Comparison of ENCODE assay signal across 22 mouse cellular contexts in the genomic region with DNA sequence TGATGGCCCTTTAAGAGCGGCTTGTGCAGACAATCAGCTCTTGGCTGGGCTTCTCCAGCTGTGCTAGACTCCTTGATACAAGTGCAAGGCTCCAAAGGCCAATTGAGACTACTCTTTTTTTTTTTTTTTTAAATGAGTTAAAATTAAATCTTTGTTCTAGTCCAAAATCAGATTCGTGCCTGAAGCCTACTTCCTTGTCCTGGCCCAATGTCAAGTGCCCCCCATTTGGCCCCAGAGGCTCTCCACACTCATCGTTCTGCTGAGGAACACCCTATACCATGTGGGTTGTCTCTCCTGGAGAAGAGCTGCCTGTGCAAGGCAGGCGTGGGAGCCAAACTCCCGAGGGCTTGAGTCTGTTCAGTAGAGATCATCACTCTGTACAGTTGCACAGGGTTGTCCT. TPM values are rescaled to one million over a fixed set of nuclear protein-coding genes. Genes with fewer than 3 reads are reported as not detected.
DNase-seq lines count a peak whose midpoint lies in the region; ATAC-seq and TF ChIP-seq lines count a peak whose summit lies in the region.
"Had no signal": no experiment of that assay in that cellular context is flagged by ENCODE, and none has a peak within 500 bp of the region (broad histone marks: within the 10 kb centered on the region; RNA-seq: fewer than 3 reads in every experiment).

No protein-coding gene starts in this region.

- no peak for TF ChIP-seq CTCF in lung, adult 2 months (IDR thresholded peaks at IDR 0.05; ENCODE audit: insufficient read depth, low read length)

- no peak for ATAC-seq in lung, embryonic 15.5 days (ENCODE audit: borderline replicate concordance, extremely low read depth, low FRiP score, low TSS enrichment)
- ATAC-seq: forebrain, embryonic 14.5 days had no signal

- DNase-seq in heart, postnatal 10 days = peak; percentile 18 to 27
- DNase-seq in heart, postnatal 36 days = no peak
- no peak for DNase-seq in lung, adult 2 months
- DNase-seq in kidney, postnatal 14 days = peak; percentile 61
- DNase-seq in layer of hippocampus, adult 18-20 months (ENCODE audit: low spot score in 2 of 2) = no peak
- DNase-seq in Muller cell, postnatal 12 days (ENCODE audit: inconsistent ontology term) = no peak
- DNase-seq: B cell, adult 2 months; cerebellum, postnatal 10 days; gastrocnemius, postnatal 25 days; heart, postnatal 14 days; lung, adult 18-20 months; right cerebral cortex, postnatal 25 days; thymus, postnatal 25 days had no signal

- no peak overlapping the region for H3K9ac ChIP-seq in lung, embryonic 15.5 days
- H3K9ac ChIP-seq: embryonic facial prominence, embryonic 13.5 days; hindbrain, embryonic 15.5 days had no signal

- intact Hi-C loops in heart, postnatal 10 days (cut with DNase I) = no loop called here
- intact Hi-C loops in heart, postnatal 36 days (cut with DNase I) = no loop called here

- H3K4me2 ChIP-seq in lung, embryonic 15.5 days = no peak overlapping the region
- H3K4me2 ChIP-seq: embryonic facial prominence, embryonic 13.5 days; hindbrain, embryonic 15.5 days; liver, embryonic 11.5 days had no signal

- peaks cover 36% of the 10 kb centered on the region for H3K4me1 ChIP-seq in lung, embryonic 15.5 days
- peaks cover 6% of the 10 kb centered on the region for H3K4me1 ChIP-seq in lung, adult 2 months (ENCODE audit: control insufficient read depth, insufficient read depth, low read length)

- no peaks in the 10 kb centered on the region for H3K9me3 ChIP-seq in lung, embryonic 15.5 days
- H3K9me3 ChIP-seq: embryonic facial prominence, embryonic 13.5 days; heart, embryonic 10.5 days; hindbrain, embryonic 15.5 days; midbrain, embryonic 10.5 days had no signal

- H3K27ac ChIP-seq in lung, embryonic 15.5 days = peak overlapping the region; percentile 49; the same call in 1 of the 2 replicates
- H3K27ac ChIP-seq: embryonic facial prominence, embryonic 13.5 days; heart, embryonic 10.5 days; hindbrain, embryonic 15.5 days; kidney, postnatal 0 days; macrophage had no signal

- H3K36me3 ChIP-seq in lung, embryonic 15.5 days = no peaks in the 10 kb centered on the region; the same call in 1 of the 2 replicates
- H3K36me3 ChIP-seq: heart, embryonic 10.5 days; hindbrain, embryonic 15.5 days had no signal

- no peaks in the 10 kb centered on the region for H3K27me3 ChIP-seq in lung, embryonic 15.5 days
- H3K27me3 ChIP-seq: embryonic facial prominence, embryonic 13.5 days; hindbrain, embryonic 15.5 days had no signal

- no peak for TF ChIP-seq POLR2A in lung, adult 2 months (IDR thresholded peaks at IDR 0.05; ENCODE audit: borderline replicate concordance, extremely low read depth, low read depth, low read length)

- H3K4me3 ChIP-seq in lung, embryonic 15.5 days = no peak overlapping the region
- no peak overlapping the region for H3K4me3 ChIP-seq in lung, adult 2 months (replicated peaks; ENCODE audit: extremely low read depth, low read depth, low read length)
- H3K4me3 ChIP-seq: embryonic facial prominence, embryonic 13.5 days; heart, embryonic 10.5 days; hindbrain, embryonic 15.5 days; midbrain, embryonic 10.5 days had no signal

- WGBS in lung, embryonic 15.5 days = 35% methylated on average over 5 of the region's 5 CpGs
- 41% methylated on average over 5 of the region's 5 CpGs for WGBS in lung, adult 2 months

RNA-seq across cellular contexts. Expression of gene Ip6k2, which starts 2.6 kb away (rescaled TPM):
- 10 to 100 TPM; 39.6 to 42.0 TPM for total RNA-seq in heart, postnatal 10 days (2021)
- total RNA-seq in heart, postnatal 36 days (2021) = 10 to 100 TPM; 21.3 to 23.6 TPM
- polyA plus RNA-seq in lung, embryonic 15.5 days (2015; fragmentation: Nextera tagmentation; extraction: Ambion mirVana) = 72.5 and 74.7 TPM in 2 replicates
- 66.1 and 69.4 TPM in 2 replicates for polyA plus RNA-seq in lung, adult 2 months (2012; rRNA removed)
- total RNA-seq in layer of hippocampus, adult 18-20 months (2021) = 100 to 1,000 TPM; 240 to 270 TPM

RNA-seq across cellular contexts. Expression of gene Nckipsd, which starts 27.2 kb away (rescaled TPM):
- 10 to 100 TPM in 1 of 2 experiments, 1 to 10 TPM in 1; 9.0 to 11.5 TPM for total RNA-seq in heart, postnatal 10 days (2021)
- total RNA-seq in heart, postnatal 36 days (2021) = 1 to 10 TPM; 7.2 to 9.4 TPM
- 15.3 and 16.6 TPM in 2 replicates for polyA plus RNA-seq in lung, embryonic 15.5 days (2015; fragmentation: Nextera tagmentation; extraction: Ambion mirVana)
- 34.1 and 42.9 TPM in 2 replicates for polyA plus RNA-seq in lung, adult 2 months (2012; rRNA removed)
- total RNA-seq in layer of hippocampus, adult 18-20 months (2021) = 10 to 100 TPM; 75.6 to 78.8 TPM

RNA-seq across cellular contexts. Expression of gene Celsr3, which starts 45.2 kb away (rescaled TPM):
- total RNA-seq in heart, postnatal 10 days (2021) = under 1 TPM; 0.22 to 0.24 TPM
- under 1 TPM in 1 of 2 experiments, not detected in 1; 0.14 TPM for total RNA-seq in heart, postnatal 36 days (2021)
- polyA plus RNA-seq in lung, embryonic 15.5 days (2015; fragmentation: Nextera tagmentation; extraction: Ambion mirVana) = 0.14 and 0.15 TPM in 2 replicates
- 0.71 and 0.73 TPM in 2 replicates for polyA plus RNA-seq in lung, adult 2 months (2012; rRNA removed)
- total RNA-seq in layer of hippocampus, adult 18-20 months (2021) = 10 to 100 TPM; 54.6 to 58.6 TPM

Comparison
In these comparisons a context has a peak if more than half of its experiments do, and no peak if none do; other contexts are left out.
1. DNase-seq: peak in heart, postnatal 10 days (2 of 2) and kidney, postnatal 14 days (single experiment); none in heart, postnatal 36 days (0 of 2), lung, adult 2 months (single experiment), layer of hippocampus, adult 18-20 months (0 of 2) and Muller cell, postnatal 12 days (single experiment).
2. RNA of gene Ip6k2, which starts 2.6 kb away (total RNA-seq): 240 to 270 TPM in layer of hippocampus, adult 18-20 months; 39.6 to 42.0 TPM in heart, postnatal 10 days and 21.3 to 23.6 TPM in heart, postnatal 36 days; every median in the first group is over 4 times any median in the second.
3. RNA of gene Nckipsd, which starts 27.2 kb away (total RNA-seq): 75.6 to 78.8 TPM in layer of hippocampus, adult 18-20 months; 9.0 to 11.5 TPM in heart, postnatal 10 days and 7.2 to 9.4 TPM in heart, postnatal 36 days; every median in the first group is over 4 times any median in the second.
4. RNA of gene Celsr3, which starts 45.2 kb away (total RNA-seq): 54.6 to 58.6 TPM in layer of hippocampus, adult 18-20 months; 0.22 to 0.24 TPM in heart, postnatal 10 days and 0.14 TPM in heart, postnatal 36 days; every median in the first group is over 10 times any median in the second.